Mouse (Mus musculus): ENCODE results near the gene Atxn7l3. TPM values are rescaled to one million over a fixed set of nuclear protein-coding genes. Genes with fewer than 3 reads are reported as not detected.

The Atxn7l3 gene
- total and polyA plus RNA-seq, 3 experiments = 24.0 to 60.0 (median 29.9) TPM

- peaks cover 24% of the 10 kb centered on the region for H3K4me1 ChIP-seq (ENCODE audit: insufficient read depth, low read depth, low read length)
- no peak for TF ChIP-seq CTCF (IDR thresholded peaks at IDR 0.05; ENCODE audit: low read depth, low read length)
- TF ChIP-seq TAL1 (conservative IDR thresholded peaks at IDR 0.05; ENCODE audit: low read depth, low read length) = no peak
- TF ChIP-seq GATA2 (IDR thresholded peaks at IDR 0.05; ENCODE audit: borderline replicate concordance, low read depth, low read length) = no peak
- no peak for TF ChIP-seq GATA1 (IDR thresholded peaks at IDR 0.05; ENCODE audit: borderline replicate concordance, low read length)
- TF ChIP-seq POLR2AphosphoS5 (IDR thresholded peaks at IDR 0.05; ENCODE audit: insufficient replicate concordance, low read depth, low read length) = no peak
- no peak for ATAC-seq (ENCODE audit: extremely low read depth, insufficient number of reproducible peaks, low FRiP score, poor library complexity, severe bottlenecking)
Observed at GRCm38 (mm10) chr11:102241246-102241645, 55.2 kb downstream of the Atxn7l3 start.

GRCm38 (mm10) chr11:102240636-102241035 is 55.8 kb downstream of the Atxn7l3 start:
- Histone ChIP-seq H3K9me3 (replicated peaks) (no peaks in the 10 kb centered on the region), H3K36me3 (replicated peaks) (no peaks in the 10 kb centered on the region), H3K4me1 (ENCODE audit: insufficient read depth, low read depth, low read length) (peaks cover 25% of the 10 kb centered on the region), H3K4me3 (ENCODE audit: low read depth, low read length) (no peak overlapping the region), H3K27me3 (ENCODE audit: insufficient read depth, low read length) (peaks cover 49% of the 10 kb centered on the region)
- ATAC-seq (ENCODE audit: extremely low read depth, insufficient number of reproducible peaks, low FRiP score, poor library complexity, severe bottlenecking) (no peak), DNase-seq (ENCODE audit: low spot score) (no peak)
- TF ChIP-seq TAL1 (conservative IDR thresholded peaks at IDR 0.05; ENCODE audit: low read depth, low read length) = no peak
- TF ChIP-seq CTCF (IDR thresholded peaks at IDR 0.05; ENCODE audit: low read depth, low read length) = no peak
- no peak for TF ChIP-seq POLR2AphosphoS5 (IDR thresholded peaks at IDR 0.05; ENCODE audit: insufficient replicate concordance, low read depth, low read length)
- TF ChIP-seq GATA1 (IDR thresholded peaks at IDR 0.05; ENCODE audit: borderline replicate concordance, low read length) = no peak

More at GRCm38 (mm10) chr11:102241246-102241645, 55.2 kb downstream of the Atxn7l3 start:
- Histone ChIP-seq H3K4me3 (ENCODE audit: low read depth, low read length) (no peak overlapping the region), H3K27me3 (ENCODE audit: insufficient read depth, low read length) (peaks cover 46% of the 10 kb centered on the region), H3K36me3 (replicated peaks) (no peaks in the 10 kb centered on the region), H3K9me3 (replicated peaks) (no peaks in the 10 kb centered on the region)
- DNase-seq (ENCODE audit: low spot score) = no peak

Other genes with a start within 250 kb of the Atxn7l3 start
- gene Mpp2, start 208.1 kb downstream of the Atxn7l3 start, total RNA-seq (2014; fragmentation: Nextera tagmentation) = 16.1 and 17.2 TPM in 2 replicates
- 3.1 and 3.4 TPM in 2 replicates for gene Mpp2, start 208.1 kb downstream of the Atxn7l3 start, total RNA-seq (2017)
- 11.9 and 13.9 TPM in 2 replicates for gene Mpp2, start 208.1 kb downstream of the Atxn7l3 start, polyA plus RNA-seq (2012)
- not detected in 2 replicates for gene Ppy, start 195.3 kb downstream of the Atxn7l3 start, total RNA-seq (2014; fragmentation: Nextera tagmentation)
- not detected in 2 replicates for gene Ppy, start 195.3 kb downstream of the Atxn7l3 start, total RNA-seq (2017)
- gene Ppy, start 195.3 kb downstream of the Atxn7l3 start, polyA plus RNA-seq (2012) = 0.16 TPM in 1 of 2 replicates, not detected in the other
- gene Pyy, start 188.8 kb downstream of the Atxn7l3 start, total RNA-seq (2014; fragmentation: Nextera tagmentation) = not detected in 2 replicates
- not detected in 2 replicates for gene Pyy, start 188.8 kb downstream of the Atxn7l3 start, total RNA-seq (2017)
- not detected in 2 replicates for gene Pyy, start 188.8 kb downstream of the Atxn7l3 start, polyA plus RNA-seq (2012)
- gene Nags, start 151.1 kb downstream of the Atxn7l3 start, total RNA-seq (2014; fragmentation: Nextera tagmentation) = not detected in 2 replicates
- 0.06 TPM in 1 of 2 replicates, not detected in the other for gene Nags, start 151.1 kb downstream of the Atxn7l3 start, total RNA-seq (2017)
- gene Nags, start 151.1 kb downstream of the Atxn7l3 start, polyA plus RNA-seq (2012) = not detected in 2 replicates
- gene Tmem101, start 140.2 kb downstream of the Atxn7l3 start, total RNA-seq (2014; fragmentation: Nextera tagmentation) = 8.3 and 10.2 TPM in 2 replicates
- gene Tmem101, start 140.2 kb downstream of the Atxn7l3 start, total RNA-seq (2017) = 12.9 and 16.7 TPM in 2 replicates
- gene Tmem101, start 140.2 kb downstream of the Atxn7l3 start, polyA plus RNA-seq (2012) = 8.1 and 14.3 TPM in 2 replicates
- gene Lsm12, start 111.3 kb downstream of the Atxn7l3 start, total RNA-seq (2014; fragmentation: Nextera tagmentation) = 160 and 182 TPM in 2 replicates
- 44.1 and 51.8 TPM in 2 replicates for gene Lsm12, start 111.3 kb downstream of the Atxn7l3 start, total RNA-seq (2017)
- 114 and 136 TPM in 2 replicates for gene Lsm12, start 111.3 kb downstream of the Atxn7l3 start, polyA plus RNA-seq (2012)
- gene G6pc3, start 107.0 kb downstream of the Atxn7l3 start, total RNA-seq (2014; fragmentation: Nextera tagmentation) = 37.8 and 45.9 TPM in 2 replicates
- gene G6pc3, start 107.0 kb downstream of the Atxn7l3 start, total RNA-seq (2017) = 12.4 and 13.1 TPM in 2 replicates
- gene G6pc3, start 107.0 kb downstream of the Atxn7l3 start, polyA plus RNA-seq (2012) = 14.6 and 14.8 TPM in 2 replicates
- 20.5 and 30.7 TPM in 2 replicates for gene Hdac5, start 66.5 kb downstream of the Atxn7l3 start, total RNA-seq (2014; fragmentation: Nextera tagmentation)
- 24.0 and 24.4 TPM in 2 replicates for gene Hdac5, start 66.5 kb downstream of the Atxn7l3 start, total RNA-seq (2017)
- gene Hdac5, start 66.5 kb downstream of the Atxn7l3 start, polyA plus RNA-seq (2012) = 42.8 and 48.2 TPM in 2 replicates
- gene BC030867, start 47.7 kb downstream of the Atxn7l3 start, total RNA-seq (2014; fragmentation: Nextera tagmentation) = 42.5 and 45.0 TPM in 2 replicates
- 4.9 and 5.7 TPM in 2 replicates for gene BC030867, start 47.7 kb downstream of the Atxn7l3 start, total RNA-seq (2017)
- 5.4 and 10.1 TPM in 2 replicates for gene BC030867, start 47.7 kb downstream of the Atxn7l3 start, polyA plus RNA-seq (2012)
- not detected in 2 replicates for gene Asb16, start 27.9 kb downstream of the Atxn7l3 start, total RNA-seq (2014; fragmentation: Nextera tagmentation)
- 0.05 TPM in 1 of 2 replicates, not detected in the other for gene Asb16, start 27.9 kb downstream of the Atxn7l3 start, total RNA-seq (2017)
- gene Asb16, start 27.9 kb downstream of the Atxn7l3 start, polyA plus RNA-seq (2012) = not detected in 2 replicates
- gene Tmub2, start 11.7 kb downstream of the Atxn7l3 start, total RNA-seq (2014; fragmentation: Nextera tagmentation) = 17.9 and 24.4 TPM in 2 replicates
- 30.3 and 32.4 TPM in 2 replicates for gene Tmub2, start 11.7 kb downstream of the Atxn7l3 start, total RNA-seq (2017)
- 27.2 and 27.6 TPM in 2 replicates for gene Tmub2, start 11.7 kb downstream of the Atxn7l3 start, polyA plus RNA-seq (2012)
- 69.7 and 74.7 TPM in 2 replicates for gene Ubtf, start 23.1 kb upstream of the Atxn7l3 start, total RNA-seq (2014; fragmentation: Nextera tagmentation)
- 133 and 151 TPM in 2 replicates for gene Ubtf, start 23.1 kb upstream of the Atxn7l3 start, total RNA-seq (2017)
- gene Ubtf, start 23.1 kb upstream of the Atxn7l3 start, polyA plus RNA-seq (2012) = 179 and 180 TPM in 2 replicates
- gene Slc4a1, start 69.6 kb upstream of the Atxn7l3 start, total RNA-seq (2014; fragmentation: Nextera tagmentation) = 5.9 and 596 TPM in 2 replicates
- 1.1 and 1.5 TPM in 2 replicates for gene Slc4a1, start 69.6 kb upstream of the Atxn7l3 start, total RNA-seq (2017)
- 2.3 and 2.9 TPM in 2 replicates for gene Slc4a1, start 69.6 kb upstream of the Atxn7l3 start, polyA plus RNA-seq (2012)
- not detected in 2 replicates for gene Rundc3a, start 96.8 kb upstream of the Atxn7l3 start, total RNA-seq (2014; fragmentation: Nextera tagmentation)
- gene Rundc3a, start 96.8 kb upstream of the Atxn7l3 start, total RNA-seq (2017) = 0.16 TPM in 1 of 2 replicates, not detected in the other
- gene Rundc3a, start 96.8 kb upstream of the Atxn7l3 start, polyA plus RNA-seq (2012) = not detected in 2 replicates
- gene Slc25a39, start 111.3 kb upstream of the Atxn7l3 start, total RNA-seq (2014; fragmentation: Nextera tagmentation) = 205 TPM in 2 replicates
- gene Slc25a39, start 111.3 kb upstream of the Atxn7l3 start, total RNA-seq (2017) = 55.3 and 55.9 TPM in 2 replicates
- gene Slc25a39, start 111.3 kb upstream of the Atxn7l3 start, polyA plus RNA-seq (2012) = 230 and 231 TPM in 2 replicates
- gene Grn, start 133.7 kb upstream of the Atxn7l3 start, total RNA-seq (2014; fragmentation: Nextera tagmentation) = 45.8 and 46.0 TPM in 2 replicates
- 52.4 and 65.8 TPM in 2 replicates for gene Grn, start 133.7 kb upstream of the Atxn7l3 start, total RNA-seq (2017)
- gene Grn, start 133.7 kb upstream of the Atxn7l3 start, polyA plus RNA-seq (2012) = 13.2 and 21.1 TPM in 2 replicates
- not detected in 2 replicates for gene Fam171a2, start 151.1 kb upstream of the Atxn7l3 start, total RNA-seq (2014; fragmentation: Nextera tagmentation)
- 0.05 TPM in 1 of 2 replicates, not detected in the other for gene Fam171a2, start 151.1 kb upstream of the Atxn7l3 start, total RNA-seq (2017)
- 0.08 and 0.16 TPM in 2 replicates for gene Fam171a2, start 151.1 kb upstream of the Atxn7l3 start, polyA plus RNA-seq (2012)
- gene Itga2b, start 173.5 kb upstream of the Atxn7l3 start, total RNA-seq (2014; fragmentation: Nextera tagmentation) = 27.3 and 37.6 TPM in 2 replicates
- 72.3 and 76.1 TPM in 2 replicates for gene Itga2b, start 173.5 kb upstream of the Atxn7l3 start, total RNA-seq (2017)
- 23.5 and 27.8 TPM in 2 replicates for gene Itga2b, start 173.5 kb upstream of the Atxn7l3 start, polyA plus RNA-seq (2012)